Mouse (Mus musculus) adrenal gland, postnatal 0 days (tissue): Measurements from ENCODE around the gene Mbnl2. TPM values are rescaled to one million over a fixed set of nuclear protein-coding genes. Genes with fewer than 3 reads are reported as not detected.

Experiments
- polyA plus RNA-seq: library from polyadenylated mRNA; unstranded; fragments of >200 nt; fragmentation: Nextera tagmentation; extraction: Ambion mirVana; gene quantifications from 2 replicates; pipeline ENCODE4 v1.2.1, GENCODE M21; 2015

The Mbnl2 gene
- polyA plus RNA-seq: 84.2 and 112 TPM in 2 replicates

DNA sequence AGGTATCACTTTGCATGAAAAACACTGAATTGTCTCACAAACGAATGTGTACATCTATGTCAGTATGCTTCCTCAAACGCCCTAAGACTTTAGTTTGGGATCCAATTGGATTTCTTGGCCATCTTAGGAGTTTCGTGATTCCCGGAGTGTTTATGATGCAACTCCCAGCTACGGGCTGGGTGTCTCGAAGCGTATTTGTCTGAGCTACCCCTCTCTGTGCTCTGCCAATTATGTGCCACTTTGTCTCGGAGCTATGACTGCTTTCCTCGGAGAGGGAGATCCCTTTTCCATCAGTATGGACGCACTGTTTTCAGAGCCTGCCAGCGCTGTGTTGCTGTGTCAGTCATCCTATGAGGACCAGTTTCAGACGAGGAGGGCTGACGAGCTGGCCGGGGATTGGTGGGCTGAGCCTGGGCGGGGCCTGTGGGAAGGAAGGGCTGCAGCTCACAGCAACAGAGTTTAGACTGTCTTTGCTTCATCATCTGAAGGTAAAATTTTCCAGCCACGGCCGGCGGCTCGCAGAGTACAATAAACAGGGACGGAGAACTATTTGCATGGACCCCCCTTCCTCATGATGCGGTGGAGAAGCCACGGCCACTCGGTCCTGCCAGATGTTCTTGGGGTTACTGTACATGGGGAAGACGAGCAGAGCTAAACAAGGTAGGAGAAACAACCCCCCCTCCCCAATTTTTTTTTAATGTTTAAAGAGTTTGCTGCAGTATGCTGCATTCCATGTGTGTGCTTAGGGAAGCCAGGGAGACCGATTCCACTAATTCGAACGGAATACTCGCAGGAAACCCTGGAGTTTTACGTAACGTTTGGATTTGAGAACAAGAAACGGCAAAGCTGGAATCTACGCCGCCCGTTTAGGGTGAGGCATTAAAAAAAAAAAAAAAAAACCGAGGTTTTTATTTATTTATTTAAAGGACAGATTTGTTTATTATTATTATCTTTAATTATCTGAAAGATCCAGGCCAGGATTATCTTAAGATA is at the start of gene Mbnl2:
Gene Mbnl2 (plus strand): TSS at position 424 of the 993 bp plus-strand sequence.

DNA sequence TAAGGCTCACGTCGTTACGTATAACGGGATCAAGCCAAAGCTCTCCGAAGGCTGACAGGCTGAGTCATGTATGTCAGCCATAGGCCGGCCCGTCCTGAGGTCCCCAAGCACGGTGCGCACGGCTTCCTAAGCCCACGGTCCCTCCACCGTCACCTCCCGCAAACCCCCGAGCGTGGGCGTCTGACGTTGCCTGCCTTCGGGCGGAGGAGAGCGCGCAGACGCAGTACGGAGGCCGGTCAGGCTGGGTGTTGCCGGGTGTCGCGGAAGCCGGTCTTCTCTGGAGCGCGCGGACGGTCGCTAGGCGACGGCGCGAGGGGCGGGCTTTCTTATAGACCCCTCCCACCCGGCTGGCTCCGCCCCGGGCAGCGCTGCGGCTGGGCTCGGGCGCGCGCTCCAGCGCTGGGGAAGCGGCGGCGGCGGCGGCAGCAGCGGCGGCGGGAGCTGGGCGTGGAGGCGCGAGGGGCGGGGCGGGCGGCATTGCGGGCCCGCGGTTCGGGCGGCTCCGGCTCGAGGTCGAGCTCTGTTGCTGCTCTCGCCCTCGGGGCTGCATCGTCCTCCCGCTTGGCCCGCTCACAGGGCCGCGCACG is 202.6 kb downstream of the Mbnl2 start, which contains the start of gene Rap2a:
Gene Rap2a (plus strand): TSS at position 463 of the 587 bp plus-strand sequence.

Other genes starting within 250 kb of the Mbnl2 start
- gene Oxgr1, start 233.2 kb upstream of the Mbnl2 start, polyA plus RNA-seq: 0.07 TPM in 1 of 2 replicates, not detected in the other
- gene Rap2a, start 202.8 kb downstream of the Mbnl2 start, polyA plus RNA-seq: 13.4 and 17.6 TPM in 2 replicates